Mouse (Mus musculus): ENCODE measurements at regions not wholly inside any gene's neighbourhood (a gene's known extent, or its start where the extent isn't known, plus 50 kb on each side); places are given as distances from the start of the nearest gene placed in this dataset.
"Not testable (repeated sequence)": the region's sequence is repeated elsewhere in the genome, so short reads cannot be mapped to it uniquely, and the experiment has no call there.

GRCm38 (mm10) chrX:58812824-58813223, 96.3 kb upstream of the 4930550L24Rik start:
- intact Hi-C loops (cut with DNase I); H3K4me3 ChIP-seq; H3K27ac ChIP-seq; DNase-seq: not testable (repeated sequence)
- TF ChIP-seq CTCF (IDR thresholded peaks at IDR 0.05): peak; percentile 41
